Mouse (Mus musculus) midbrain, embryonic 16.5 days (tissue): Measurements from ENCODE around the gene Cyp2d10. TPM values are rescaled to one million over a fixed set of nuclear protein-coding genes. Genes with fewer than 3 reads are reported as not detected.

Source experiments
- ATAC-seq: fragments of 200-750 bp; cut with Nextera tagmentation; 2 replicates; pipeline ENCODE4 v1.8.0; 2017; ENCODE audit warnings: moderate TSS enrichment
- H3K27ac ChIP-seq: fragments of 300-500 bp; sonication (generic); 2 replicates; pipeline ENCODE4 v1.5.1; 2014; ENCODE audit warnings: mild to moderate bottlenecking, low read length, mixed read lengths
- H3K27me3 ChIP-seq: fragments of 300-500 bp; sonication (generic); 2 replicates; pipeline ENCODE4 v1.6.1; 2014; ENCODE audit warnings: low read depth, low read length, mixed read lengths; ENCODE audit not compliant: control insufficient read depth, insufficient read depth
- H3K36me3 ChIP-seq: fragments of 300-500 bp; sonication (generic); 2 replicates; pipeline ENCODE4 v1.6.1; 2014; ENCODE audit warnings: mild to moderate bottlenecking, low read length, moderate library complexity, mixed read lengths; ENCODE audit not compliant: control insufficient read depth, insufficient read depth
- H3K4me1 ChIP-seq: fragments of 300-500 bp; sonication (generic); 2 replicates; pipeline ENCODE4 v1.6.1; 2014; ENCODE audit warnings: mild to moderate bottlenecking, low read length, mixed read lengths; ENCODE audit not compliant: control insufficient read depth, insufficient read depth
- H3K4me2 ChIP-seq: fragments of 300-500 bp; sonication (generic); 2 replicates; pipeline ENCODE4 v1.6.1; 2014; ENCODE audit warnings: mild to moderate bottlenecking, low read length, mixed read lengths
- H3K4me3 ChIP-seq: fragments of 300-500 bp; sonication (generic); 2 replicates; pipeline ENCODE4 v1.5.1; 2014; ENCODE audit warnings: low read depth, mild to moderate bottlenecking, low read length, moderate library complexity, mixed read lengths
- H3K9ac ChIP-seq: fragments of 300-500 bp; sonication (generic); 2 replicates; pipeline ENCODE4 v1.6.1; 2014; ENCODE audit warnings: low read depth, low read length, mixed read lengths
- H3K9me3 ChIP-seq: fragments of 300-500 bp; sonication (generic); replicated peaks from 2 replicates; pipeline ENCODE4 v1.6.1; 2014; ENCODE audit warnings: mild to moderate bottlenecking, low read length, mixed read lengths; ENCODE audit not compliant: control insufficient read depth, poor library complexity, severe bottlenecking
- WGBS: fragments of 180-500 bp; shearing (Covaris S2); extraction: QIAGEN DNeasy Blood & Tissue Kit; methylation state at CpG from one replicate; pipeline ENCODE4 v1.1.7; 2014; 5-methylcytosine and 5-hydroxymethylcytosine counted together
- microRNA-seq: library from miRNA; unstranded; fragments of <30 nt; microRNA quantifications from one replicate; pipeline ENCODE4, GENCODE M21; 2017
- polyA plus RNA-seq: library from polyadenylated mRNA; unstranded; fragments of >200 nt; fragmentation: Nextera tagmentation; extraction: Ambion mirVana; gene quantifications from 2 replicates; pipeline ENCODE4 v1.2.1, GENCODE M21; 2015

Gene Cyp2d10
- polyA plus RNA-seq, 1 experiment from 2014 or later = not detected

DNA sequence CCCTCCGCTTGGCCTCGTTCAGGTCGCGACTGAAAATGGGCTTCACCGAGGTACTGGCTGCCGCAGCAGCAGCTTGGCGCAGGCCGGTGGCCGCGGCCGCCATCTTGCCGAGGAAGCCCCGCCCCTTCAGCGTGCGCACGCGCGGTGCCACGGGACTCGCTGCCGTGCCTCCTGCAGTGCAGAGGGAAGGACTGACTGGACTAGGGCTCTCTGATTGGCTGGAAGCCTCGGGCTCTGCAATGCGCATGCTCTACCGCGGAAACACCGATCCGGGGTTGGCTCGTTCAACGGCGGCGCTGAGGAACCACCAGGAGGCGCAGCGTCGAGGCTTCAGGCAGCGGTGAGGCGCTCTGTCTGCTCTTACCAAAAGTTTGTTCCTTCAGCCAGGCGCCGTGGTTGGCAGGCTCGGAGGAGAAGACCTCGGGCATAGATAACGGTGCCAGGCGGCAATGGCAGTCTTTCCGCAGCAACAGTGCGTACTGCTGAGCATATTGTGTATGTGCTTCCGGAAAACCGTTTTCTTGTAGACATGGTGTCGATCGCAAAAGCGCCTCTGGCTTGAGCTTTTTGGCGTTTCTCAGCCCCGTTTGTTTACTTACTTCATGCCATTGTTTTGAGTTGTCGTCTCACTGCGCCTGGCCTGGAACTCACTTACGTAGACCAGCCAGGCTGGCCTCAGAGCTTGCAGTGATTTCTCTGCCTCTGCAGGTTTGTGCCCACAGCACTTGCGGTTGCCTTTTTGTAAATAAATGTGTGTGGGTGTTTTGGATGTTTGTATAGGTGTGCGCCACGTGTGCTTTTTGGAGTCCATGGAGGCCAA lies 52.7 kb downstream of the Cyp2d10 start, which contains the start of gene Ndufa6:
Gene Ndufa6 (minus strand): TSS at position 197 of the 820 bp plus-strand sequence.
- Histone ChIP-seq H3K27ac (peak within 1 kb of the TSS; percentile 84), H3K4me3 (peak within 1 kb of the TSS; percentile 75), H3K9me3 (no peaks in the 10 kb centered on the region), H3K27me3 (no peaks in the 10 kb centered on the region), H3K4me2 (peak within 1 kb of the TSS; percentile 96), H3K9ac (peak within 1 kb of the TSS; percentile 86), H3K4me1 (peaks cover 21% of the 10 kb centered on the region), H3K36me3 (no peaks in the 10 kb centered on the region)
- 2% methylated on average over 57 of the region's 57 CpGs for WGBS
- peak; percentile 99 for ATAC-seq

- H3K27me3 ChIP-seq = no peaks in the 10 kb centered on the region
- peaks cover 3% of the 10 kb centered on the region for H3K36me3 ChIP-seq
- H3K4me2 ChIP-seq = peak overlapping the region; percentile 96
- H3K9me3 ChIP-seq = no peaks in the 10 kb centered on the region
- peak overlapping the region; percentile 86 for H3K9ac ChIP-seq
- WGBS = under 1% methylated on average over 23 of the region's 23 CpGs
- H3K4me3 ChIP-seq = peak overlapping the region; percentile 75
- ATAC-seq = no peak; the same call in none of the 2 replicates
- H3K27ac ChIP-seq = peak overlapping the region; percentile 84
- peaks cover 21% of the 10 kb centered on the region for H3K4me1 ChIP-seq
Observed at GRCm38 (mm10) chr15:82353745-82354113, 53.3 kb downstream of the Cyp2d10 start.

GRCm38 (mm10) chr15:82353078-82353744 lies 53.8 kb downstream of the Cyp2d10 start:
- H3K36me3 ChIP-seq = peaks cover 7% of the 10 kb centered on the region
- H3K4me1 ChIP-seq = peaks cover 21% of the 10 kb centered on the region
- peak overlapping the region; percentile 86 for H3K9ac ChIP-seq
- peak overlapping the region; percentile 84 for H3K27ac ChIP-seq
- H3K27me3 ChIP-seq = no peaks in the 10 kb centered on the region
- no peak for ATAC-seq
- whole genome bisulfite sequencing = 31% methylated on average over 14 of the region's 14 CpGs
- no peaks in the 10 kb centered on the region for H3K9me3 ChIP-seq
- peak overlapping the region; percentile 96 for H3K4me2 ChIP-seq
- H3K4me3 ChIP-seq = peak overlapping the region; percentile 75

Small RNA genes lying within 50 kb of the gene (microRNA-seq; reads per million reads assigned to microRNA genes)
- gene Gm25990 (not detected), gene Gm27331 (not detected), gene Gm27622 (not detected), gene Mir7684 (not detected)

Other genes with a start within 250 kb of the Cyp2d10 start
- 0.77 and 1.0 TPM in 2 replicates for gene Shisa8, start 194.4 kb downstream of the Cyp2d10 start, polyA plus RNA-seq
- 0.14 TPM in 1 of 2 replicates, not detected in the other for gene Tnfrsf13c, start 182.8 kb downstream of the Cyp2d10 start, polyA plus RNA-seq
- gene Cenpm, start 162.4 kb downstream of the Cyp2d10 start, polyA plus RNA-seq = 12.7 and 13.9 TPM in 2 replicates
- gene 1500009C09Rik, start 154.8 kb downstream of the Cyp2d10 start, polyA plus RNA-seq = 21.0 and 21.7 TPM in 2 replicates
- 406 and 437 TPM in 2 replicates for gene Sept3, start 132.3 kb downstream of the Cyp2d10 start, polyA plus RNA-seq
- 0.25 TPM in 1 of 2 replicates, not detected in the other for gene Wbp2nl, start 108.2 kb downstream of the Cyp2d10 start, polyA plus RNA-seq
- gene Naga, start 68.3 kb downstream of the Cyp2d10 start, polyA plus RNA-seq = 23.8 and 28.0 TPM in 2 replicates
- 1.1 and 1.5 TPM in 2 replicates for gene Pheta2, start 68.3 kb downstream of the Cyp2d10 start, polyA plus RNA-seq
- 300 and 320 TPM in 2 replicates for gene Smdt1, start 68.2 kb downstream of the Cyp2d10 start, polyA plus RNA-seq
- gene Ndufa6, start 52.9 kb downstream of the Cyp2d10 start, polyA plus RNA-seq = 321 and 346 TPM in 2 replicates
- 1.2 and 1.5 TPM in 2 replicates for gene Cyp2d22, start 26.9 kb downstream of the Cyp2d10 start, polyA plus RNA-seq
- not detected in 2 replicates for gene Cyp2d11, start 13.2 kb downstream of the Cyp2d10 start, polyA plus RNA-seq
- not detected in 2 replicates for gene Cyp2d9, start 26.2 kb upstream of the Cyp2d10 start, polyA plus RNA-seq
- gene Cyp2d12, start 147.9 kb upstream of the Cyp2d10 start, polyA plus RNA-seq = not detected in 2 replicates
- not detected in 2 replicates for gene Cyp2d34, start 213.8 kb upstream of the Cyp2d10 start, polyA plus RNA-seq